Mouse (Mus musculus) stomach, embryonic 16.5 days (tissue): Measurements from ENCODE around the gene Gm15557. TPM values are rescaled to one million over a fixed set of nuclear protein-coding genes. Genes with fewer than 3 reads are reported as not detected.

ENCODE experiments used
- polyA plus RNA-seq: library from polyadenylated mRNA; unstranded; fragments of >200 nt; fragmentation: Nextera tagmentation; extraction: Ambion mirVana; gene quantifications from 2 replicates; pipeline ENCODE4 v1.2.1, GENCODE M21; 2015

Gene Gm15557
- polyA plus RNA-seq, 1 experiment from 2014 or later, result not detected

Other genes starting within 250 kb of the Gm15557 start
- 111 and 115 TPM in 2 replicates for gene Trpc4ap, start 248.3 kb upstream of the Gm15557 start, polyA plus RNA-seq
- 112 and 114 TPM in 2 replicates for gene Edem2, start 211.3 kb upstream of the Gm15557 start, polyA plus RNA-seq
- not detected in 2 replicates for gene Gm17581, start 204.9 kb upstream of the Gm15557 start, polyA plus RNA-seq
- 18.2 and 23.1 TPM in 2 replicates for gene Procr, start 189.6 kb upstream of the Gm15557 start, polyA plus RNA-seq
- gene Mmp24, start 165.4 kb upstream of the Gm15557 start, polyA plus RNA-seq, result 0.23 and 0.31 TPM in 2 replicates
- gene BC029722, start 121.3 kb upstream of the Gm15557 start, polyA plus RNA-seq, result 22.1 and 25.7 TPM in 2 replicates
- 221 and 238 TPM in 2 replicates for gene Eif6, start 113.8 kb upstream of the Gm15557 start, polyA plus RNA-seq
- 5.4 and 5.8 TPM in 2 replicates for gene Fam83c, start 105.9 kb upstream of the Gm15557 start, polyA plus RNA-seq
- gene Uqcc1, start 10.4 kb upstream of the Gm15557 start, polyA plus RNA-seq, result 66.5 and 67.1 TPM in 2 replicates
- gene Gdf5, start 4.6 kb downstream of the Gm15557 start, polyA plus RNA-seq, result 1.2 and 1.3 TPM in 2 replicates
- gene Cep250, start 15.7 kb downstream of the Gm15557 start, polyA plus RNA-seq, result 12.3 and 16.3 TPM in 2 replicates
- gene 6430550D23Rik, start 67.2 kb downstream of the Gm15557 start, polyA plus RNA-seq, result 1.7 and 1.8 TPM in 2 replicates
- 209 and 240 TPM in 2 replicates for gene Ergic3, start 67.3 kb downstream of the Gm15557 start, polyA plus RNA-seq
- 5.4 and 6.6 TPM in 2 replicates for gene Fer1l4, start 112.2 kb downstream of the Gm15557 start, polyA plus RNA-seq
- gene Spag4, start 124.4 kb downstream of the Gm15557 start, polyA plus RNA-seq, result 2.0 and 2.7 TPM in 2 replicates
- 57.7 and 62.0 TPM in 2 replicates for gene Cpne1, start 171.2 kb downstream of the Gm15557 start, polyA plus RNA-seq
- gene Rbm12, start 171.2 kb downstream of the Gm15557 start, polyA plus RNA-seq, result 22.5 and 23.9 TPM in 2 replicates
- gene Gm28036, start 186.4 kb downstream of the Gm15557 start, polyA plus RNA-seq, result 12.3 and 19.8 TPM in 2 replicates
- gene Romo1, start 203.3 kb downstream of the Gm15557 start, polyA plus RNA-seq, result 302 and 344 TPM in 2 replicates
- 51.0 and 51.1 TPM in 2 replicates for gene Nfs1, start 203.5 kb downstream of the Gm15557 start, polyA plus RNA-seq
- gene Rbm39, start 239.5 kb downstream of the Gm15557 start, polyA plus RNA-seq, result 504 and 551 TPM in 2 replicates